Mouse (Mus musculus) midbrain, embryonic 13.5 days (tissue): ENCODE data around the gene Gm10277. TPM values are rescaled to one million over a fixed set of nuclear protein-coding genes. Genes with fewer than 3 reads are reported as not detected.
"Not testable (repeated sequence)": the region's sequence is repeated elsewhere in the genome, so short reads cannot be mapped to it uniquely, and the experiment has no call there.

Experiments used
- ATAC-seq: fragments of 200-750 bp; cut with Nextera tagmentation; 2 replicates; pipeline ENCODE4 v1.8.0; 2017; ENCODE audit warnings: mild to moderate bottlenecking, moderate TSS enrichment, moderate library complexity
- H3K27ac ChIP-seq: fragments of 300-500 bp; sonication (generic); 2 replicates; pipeline ENCODE4 v1.5.1; 2015; ENCODE audit warnings: inconsistent platforms, mild to moderate bottlenecking, moderate library complexity
- H3K27me3 ChIP-seq: fragments of 300-500 bp; sonication (generic); 2 replicates; pipeline ENCODE4 v1.6.1; 2015; ENCODE audit warnings: mild to moderate bottlenecking, inconsistent platforms
- H3K36me3 ChIP-seq: fragments of 300-500 bp; sonication (generic); 2 replicates; pipeline ENCODE4 v1.6.1; 2015; ENCODE audit warnings: mild to moderate bottlenecking, inconsistent platforms
- H3K4me1 ChIP-seq: fragments of 300-500 bp; sonication (generic); replicated peaks from 2 replicates; pipeline ENCODE4 v1.6.1; 2015; ENCODE audit warnings: inconsistent platforms
- H3K4me2 ChIP-seq: fragments of 300-500 bp; sonication (generic); replicated peaks from 2 replicates; pipeline ENCODE4 v1.6.1; 2015; ENCODE audit warnings: moderate library complexity, mild to moderate bottlenecking, inconsistent platforms
- H3K4me3 ChIP-seq: fragments of 300-500 bp; sonication (generic); replicated peaks from 2 replicates; pipeline ENCODE4 v1.5.1; 2015; ENCODE audit warnings: mild to moderate bottlenecking, inconsistent platforms
- H3K9ac ChIP-seq: fragments of 300-500 bp; sonication (generic); replicated peaks from 2 replicates; pipeline ENCODE4 v1.6.1; 2015; ENCODE audit warnings: mild to moderate bottlenecking, inconsistent platforms
- H3K9me3 ChIP-seq: fragments of 300-500 bp; sonication (generic); 2 replicates; pipeline ENCODE4 v1.6.1; 2016; ENCODE audit warnings: mild to moderate bottlenecking, inconsistent platforms
- WGBS: fragments of 180-500 bp; shearing (Covaris S2); methylation state at CpG from one replicate; pipeline ENCODE4 v1.1.7; 2015; 5-methylcytosine and 5-hydroxymethylcytosine counted together
- polyA plus RNA-seq: library from polyadenylated mRNA; unstranded; fragments of >200 nt; fragmentation: Nextera tagmentation; extraction: Ambion mirVana; gene quantifications from 2 replicates; pipeline ENCODE4 v1.2.1, GENCODE M21; 2015

Gm10277 gene
- polyA plus RNA-seq, 1 experiment from 2014 or later = 3.4 TPM

GRCm38 (mm10) chr11:77766351-77767001 is 21.1 kb downstream of the Gm10277 start:
- Histone ChIP-seq H3K36me3 (no peaks in the 10 kb centered on the region), H3K4me2 (peak overlapping the region; percentile 95), H3K4me3 (peak overlapping the region; percentile 41), H3K4me1 (peaks cover 38% of the 10 kb centered on the region), H3K9me3 (no peaks in the 10 kb centered on the region), H3K9ac (peak overlapping the region; percentile 71), H3K27me3 (0 out of 2 replicates have a peak, but pooled peaks cover 3% of the 10 kb centered on the region), H3K27ac (peak overlapping the region; percentile 44; the same call in 1 of the 2 replicates)
- WGBS = 2% methylated on average over 35 of the region's 35 CpGs
- peak; percentile 19; the same call in 1 of the 2 replicates for ATAC-seq

- H3K36me3 ChIP-seq = no peaks in the 10 kb centered on the region
- H3K4me2 ChIP-seq = peak overlapping the region; percentile 95
- ATAC-seq = no peak
- peak overlapping the region; percentile 90 for H3K4me3 ChIP-seq
- peaks cover 38% of the 10 kb centered on the region for H3K4me1 ChIP-seq
- H3K9ac ChIP-seq = peak overlapping the region; percentile 32; the same call in 1 of the 2 replicates
- no peak overlapping the region for H3K27ac ChIP-seq
- 0 out of 2 replicates have a peak, but pooled peaks cover 3% of the 10 kb centered on the region for H3K27me3 ChIP-seq
- 52% methylated on average over 4 of the region's 4 CpGs for WGBS
- H3K9me3 ChIP-seq = no peaks in the 10 kb centered on the region
Observed at GRCm38 (mm10) chr11:77765459-77765777, 22.1 kb downstream of the Gm10277 start.

DNA sequence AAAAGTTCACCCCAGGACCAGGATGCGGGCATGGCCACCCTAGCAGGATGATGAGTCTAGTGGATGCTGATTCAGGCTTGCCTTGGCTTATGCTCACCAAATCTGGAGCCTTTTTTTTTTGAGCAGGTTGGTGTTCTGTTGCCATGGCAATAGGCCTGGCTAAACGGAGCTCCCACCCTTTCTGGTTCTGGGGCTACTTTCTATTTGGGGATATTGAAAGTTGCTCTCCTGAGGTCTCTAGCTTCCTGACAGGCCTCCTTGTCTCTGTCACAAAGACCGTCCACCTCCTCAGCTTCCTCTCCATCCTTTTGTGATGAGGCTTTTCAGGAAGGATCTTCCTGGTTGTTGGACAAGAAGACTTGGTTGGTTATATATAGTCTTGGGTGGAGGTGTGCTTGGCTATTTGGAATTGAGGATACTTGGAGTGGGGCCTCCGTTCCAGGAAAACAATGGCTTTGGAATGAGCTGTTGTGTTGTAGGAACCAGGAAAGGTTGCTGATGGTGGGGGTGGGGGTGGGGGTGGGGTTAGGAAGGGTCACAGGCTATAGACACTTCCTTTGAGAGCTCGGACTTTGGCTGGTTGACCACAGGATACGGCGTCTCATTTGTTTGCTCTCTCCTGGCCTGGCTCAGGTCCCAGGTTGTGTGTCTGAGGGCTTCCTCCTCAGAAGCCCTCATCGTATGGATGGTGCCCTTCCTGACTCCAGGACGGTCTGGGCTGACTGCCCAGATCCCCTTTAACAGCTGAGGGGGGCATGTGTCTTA is 22.7 kb downstream of the Gm10277 start:
- Histone ChIP-seq H3K4me3 (peak overlapping the region; percentile 90), H3K36me3 (no peaks in the 10 kb centered on the region), H3K27me3 (0 out of 2 replicates have a peak, but pooled peaks cover 3% of the 10 kb centered on the region), H3K4me1 (peaks cover 38% of the 10 kb centered on the region), H3K4me2 (peak overlapping the region; percentile 95), H3K27ac (peak overlapping the region; percentile 97), H3K9ac (peak overlapping the region; percentile 97), H3K9me3 (no peaks in the 10 kb centered on the region)
- 50% methylated on average over 9 of the region's 9 CpGs for WGBS
- no peak for ATAC-seq

DNA sequence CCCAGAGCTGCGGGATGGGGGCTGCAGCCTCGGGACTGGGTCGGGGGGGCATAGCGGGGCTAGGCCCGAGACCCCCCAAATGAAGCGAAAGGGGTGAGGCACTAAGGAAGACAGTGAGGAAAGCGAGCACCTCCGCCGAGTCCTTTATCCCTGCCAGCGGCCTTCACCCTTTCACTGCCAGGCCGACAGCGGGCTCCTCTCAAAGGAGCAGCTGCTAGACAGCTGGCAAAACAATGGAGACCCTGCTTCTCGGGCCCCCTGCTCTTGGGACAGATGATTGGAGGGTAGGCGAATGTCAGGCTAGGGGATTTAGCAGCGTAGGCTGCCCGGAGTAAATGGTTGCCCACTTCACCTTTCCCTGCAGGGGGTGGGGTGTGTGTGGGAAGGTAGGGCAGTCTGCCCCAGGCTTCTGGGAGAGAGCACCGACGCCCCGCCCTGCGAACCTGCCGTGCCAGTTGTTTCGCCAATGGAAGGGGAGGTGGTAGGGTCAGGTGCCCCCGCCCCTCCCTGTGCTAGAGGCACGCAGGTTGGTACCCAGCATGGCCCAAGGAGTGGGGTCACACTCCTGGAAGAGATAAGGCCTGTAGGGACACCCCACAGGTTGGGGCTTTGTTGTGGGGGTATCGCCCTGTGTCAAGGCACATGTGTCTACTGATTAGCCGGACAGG is 23.7 kb downstream of the Gm10277 start:
- Histone ChIP-seq H3K9me3 (no peaks in the 10 kb centered on the region), H3K27me3 (0 out of 2 replicates have a peak, but pooled peaks cover 3% of the 10 kb centered on the region), H3K4me1 (peaks cover 38% of the 10 kb centered on the region), H3K27ac (peak overlapping the region; percentile 97), H3K4me3 (peak overlapping the region; percentile 90), H3K36me3 (no peaks in the 10 kb centered on the region), H3K4me2 (peak overlapping the region; percentile 95), H3K9ac (peak overlapping the region; percentile 97)
- peak; percentile 79 for ATAC-seq
- 4% methylated on average over 26 of the region's 26 CpGs for WGBS

DNA sequence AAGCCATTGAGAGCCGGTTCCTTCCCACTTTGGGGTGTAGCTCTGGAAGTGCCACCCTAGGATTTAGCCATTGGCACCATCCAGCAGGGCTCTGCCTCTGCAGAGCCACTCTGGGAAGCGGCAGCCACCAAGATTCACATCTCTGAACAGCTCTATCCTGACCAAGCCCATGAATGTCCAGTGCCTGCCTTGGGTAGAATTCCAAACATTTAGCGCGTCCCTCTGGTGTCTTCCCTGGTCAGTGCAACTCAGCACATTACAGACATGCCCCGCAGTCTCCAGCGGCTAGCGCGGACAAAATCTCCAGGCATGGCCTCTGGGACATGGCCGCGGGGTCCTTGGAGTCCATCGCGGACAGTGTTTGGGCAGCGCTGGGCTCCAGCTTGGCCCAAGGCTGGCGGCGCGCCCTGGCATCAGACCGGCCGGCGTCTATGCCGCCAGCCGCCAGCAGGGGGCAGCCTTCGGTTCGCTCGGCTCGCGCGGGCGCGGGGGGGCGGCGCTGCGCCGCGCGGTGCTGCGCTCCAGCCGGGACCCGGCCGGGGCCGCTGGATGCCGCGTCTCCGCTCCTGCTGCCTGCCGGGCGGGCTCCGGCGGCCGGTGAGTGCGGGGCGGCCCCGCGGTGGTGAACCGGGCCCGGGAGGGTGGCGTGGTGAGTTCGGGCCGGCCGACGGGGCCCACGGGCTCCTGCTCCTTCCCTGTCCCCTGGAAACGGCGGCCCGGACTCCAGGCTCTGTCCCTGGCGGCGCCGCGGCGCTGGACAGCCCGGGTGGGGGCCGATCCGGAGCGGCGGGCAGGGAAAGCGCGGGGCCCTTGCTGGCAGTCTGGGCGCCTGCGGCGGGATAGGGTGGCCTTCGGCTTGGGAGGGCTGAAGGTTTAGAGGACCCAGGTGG is 24.5 kb downstream of the Gm10277 start, which contains the start of gene Myo18a:
Gene Myo18a, plus strand, starts transcription at position 464 of the 890 bp plus-strand sequence.
- Histone ChIP-seq H3K9ac (peak within 1 kb of the TSS; percentile 97), H3K9me3 (no peaks in the 10 kb centered on the region), H3K4me3 (peak within 1 kb of the TSS; percentile 90), H3K27ac (peak within 1 kb of the TSS; percentile 97), H3K4me1 (peaks cover 44% of the 10 kb centered on the region), H3K4me2 (peak within 1 kb of the TSS; percentile 95), H3K27me3 (0 out of 2 replicates have a peak, but pooled peaks cover 3% of the 10 kb centered on the region), H3K36me3 (no peaks in the 10 kb centered on the region)
- ATAC-seq = peak; percentile 87
- WGBS = 3% methylated on average over 62 of the region's 79 CpGs

- Histone ChIP-seq H3K4me3 (no peak overlapping the region), H3K4me1 (peaks cover 23% of the 10 kb centered on the region), H3K9ac (no peak overlapping the region), H3K4me2 (no peak overlapping the region), H3K36me3 (no peaks in the 10 kb centered on the region), H3K27ac (no peak overlapping the region), H3K9me3 (no peaks in the 10 kb centered on the region), H3K27me3 (0 out of 2 replicates have a peak, but pooled peaks cover 3% of the 10 kb centered on the region)
- no peak for ATAC-seq
- WGBS = 86% methylated on average over 4 of the region's 4 CpGs
Observed at GRCm38 (mm10) chr11:77760031-77760430, 27.5 kb downstream of the Gm10277 start.

- H3K4me3 ChIP-seq = no peak overlapping the region
- H3K27ac ChIP-seq = no peak overlapping the region
- 82% methylated on average over 3 of the region's 3 CpGs for WGBS
Observed at GRCm38 (mm10) chr11:77753469-77753868, 34.1 kb downstream of the Gm10277 start.

DNA sequence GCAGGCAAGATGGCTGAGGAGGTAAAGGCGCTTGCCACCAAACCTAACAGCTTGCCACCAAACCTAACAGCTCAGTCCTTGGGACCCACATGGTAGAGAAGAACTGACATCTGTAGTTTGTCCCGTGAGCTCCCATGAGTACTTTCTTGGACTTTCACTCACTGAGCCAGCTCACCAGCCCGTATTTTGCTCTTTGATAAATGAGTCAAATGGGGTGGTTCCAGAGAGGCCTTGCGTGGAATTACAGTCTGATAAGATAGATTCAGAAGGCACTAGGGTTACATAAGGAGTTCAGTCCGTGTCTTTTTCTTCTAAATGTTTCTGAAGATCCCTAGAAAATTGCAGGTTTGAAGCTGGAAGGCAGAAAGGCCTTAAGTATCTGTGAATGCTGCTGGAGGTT is 35.0 kb downstream of the Gm10277 start:
- Histone ChIP-seq H3K4me2 (no peak overlapping the region), H3K27me3 (no peaks in the 10 kb centered on the region)

More at GRCm38 (mm10) chr11:77753469-77753868, 34.1 kb downstream of the Gm10277 start:
- ATAC-seq = no peak
- H3K36me3 ChIP-seq = no peaks in the 10 kb centered on the region
- H3K9ac ChIP-seq = no peak overlapping the region
- no peak overlapping the region for H3K4me2 ChIP-seq
- no peaks in the 10 kb centered on the region for H3K27me3 ChIP-seq
- peaks cover 4% of the 10 kb centered on the region; the same call in 1 of the 2 replicates for H3K4me1 ChIP-seq
- H3K9me3 ChIP-seq = no peaks in the 10 kb centered on the region

GRCm38 (mm10) chr11:77748996-77749395 is 38.6 kb downstream of the Gm10277 start:
- H3K4me3 ChIP-seq = no peak overlapping the region
- ATAC-seq = no peak
- H3K9ac ChIP-seq = no peak overlapping the region
- WGBS = 89% methylated on average over 5 of the region's 5 CpGs
- H3K4me1 ChIP-seq = no peaks in the 10 kb centered on the region
- H3K27ac ChIP-seq = no peak overlapping the region
- H3K36me3 ChIP-seq = no peaks in the 10 kb centered on the region
- no peaks in the 10 kb centered on the region for H3K27me3 ChIP-seq
- no peak overlapping the region for H3K4me2 ChIP-seq
- H3K9me3 ChIP-seq = no peaks in the 10 kb centered on the region

More for the DNA sequence above, 35.0 kb downstream of the Gm10277 start:
- no peaks in the 10 kb centered on the region for H3K4me1 ChIP-seq
- no peaks in the 10 kb centered on the region for H3K36me3 ChIP-seq
- no peak for ATAC-seq
- no peak overlapping the region for H3K27ac ChIP-seq
- H3K4me3 ChIP-seq = no peak overlapping the region
- 83% methylated on average over 5 of the region's 5 CpGs for WGBS
- H3K9me3 ChIP-seq = no peaks in the 10 kb centered on the region
- H3K9ac ChIP-seq = no peak overlapping the region

- not testable (repeated sequence) for H3K9me3 ChIP-seq, H3K36me3 ChIP-seq, H3K4me1 ChIP-seq, H3K4me3 ChIP-seq, H3K4me2 ChIP-seq, ATAC-seq, H3K27ac ChIP-seq, H3K9ac ChIP-seq, H3K27me3 ChIP-seq
- 94% methylated on average over 14 of the region's 15 CpGs for whole genome bisulfite sequencing
Observed at GRCm38 (mm10) chr11:77747103-77747502, 40.4 kb downstream of the Gm10277 start.

DNA sequence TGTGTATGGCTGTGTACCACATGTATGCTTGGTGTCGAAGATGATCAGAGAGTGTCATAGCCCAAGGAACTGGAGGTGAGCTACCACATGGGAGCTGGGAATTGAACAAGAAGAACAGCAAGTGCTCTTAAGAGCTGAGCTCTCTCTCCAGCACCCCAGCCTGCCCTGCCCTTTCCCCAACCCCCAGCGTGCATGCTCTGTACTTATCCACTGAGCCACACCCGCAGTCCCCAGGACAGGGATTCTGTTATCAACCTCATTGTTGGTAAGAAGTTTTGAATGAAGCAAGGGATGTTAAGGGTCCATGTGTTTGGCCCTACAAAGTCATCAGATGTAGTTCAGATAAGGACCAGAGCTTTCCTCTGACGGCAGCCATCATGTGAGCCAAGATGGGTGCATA is 40.9 kb downstream of the Gm10277 start:
- H3K9me3 ChIP-seq = no peaks in the 10 kb centered on the region
- no peaks in the 10 kb centered on the region for H3K4me1 ChIP-seq
- H3K36me3 ChIP-seq = no peaks in the 10 kb centered on the region
- no peak for ATAC-seq
- H3K27ac ChIP-seq = no peak overlapping the region
- WGBS = 92% methylated on average over 4 of the region's 4 CpGs
- H3K27me3 ChIP-seq = no peaks in the 10 kb centered on the region
- H3K4me2 ChIP-seq = no peak overlapping the region
- no peak overlapping the region for H3K4me3 ChIP-seq
- H3K9ac ChIP-seq = no peak overlapping the region
